Mouse (Mus musculus): ENCODE measurements at regions not wholly inside any gene's neighbourhood (a gene's known extent, or its start where the extent isn't known, plus 50 kb on each side); places are given as distances from the start of the nearest gene placed in this dataset.

DNA sequence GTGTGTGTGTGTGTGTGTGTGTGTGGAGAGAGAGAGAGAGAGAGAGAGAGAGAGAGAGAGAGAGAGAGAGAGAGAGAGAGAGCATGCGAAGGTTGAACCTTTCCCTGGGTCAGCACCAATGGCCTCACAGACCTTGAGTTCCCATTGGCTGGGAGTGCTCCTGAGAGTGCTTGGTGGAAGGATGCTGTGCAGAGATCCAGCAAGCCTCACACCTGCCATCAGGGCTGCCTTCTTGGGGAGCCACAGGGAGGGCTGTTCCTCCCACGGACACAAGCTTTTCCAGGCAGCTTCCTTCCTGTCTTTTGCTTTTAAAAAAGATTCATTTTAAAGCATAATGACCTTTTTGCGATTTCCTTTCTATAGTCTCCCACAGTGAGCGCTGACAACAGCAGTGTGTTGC, 127.1 kb upstream of the Eef2kmt start:
- no peak for DNase-seq

DNA sequence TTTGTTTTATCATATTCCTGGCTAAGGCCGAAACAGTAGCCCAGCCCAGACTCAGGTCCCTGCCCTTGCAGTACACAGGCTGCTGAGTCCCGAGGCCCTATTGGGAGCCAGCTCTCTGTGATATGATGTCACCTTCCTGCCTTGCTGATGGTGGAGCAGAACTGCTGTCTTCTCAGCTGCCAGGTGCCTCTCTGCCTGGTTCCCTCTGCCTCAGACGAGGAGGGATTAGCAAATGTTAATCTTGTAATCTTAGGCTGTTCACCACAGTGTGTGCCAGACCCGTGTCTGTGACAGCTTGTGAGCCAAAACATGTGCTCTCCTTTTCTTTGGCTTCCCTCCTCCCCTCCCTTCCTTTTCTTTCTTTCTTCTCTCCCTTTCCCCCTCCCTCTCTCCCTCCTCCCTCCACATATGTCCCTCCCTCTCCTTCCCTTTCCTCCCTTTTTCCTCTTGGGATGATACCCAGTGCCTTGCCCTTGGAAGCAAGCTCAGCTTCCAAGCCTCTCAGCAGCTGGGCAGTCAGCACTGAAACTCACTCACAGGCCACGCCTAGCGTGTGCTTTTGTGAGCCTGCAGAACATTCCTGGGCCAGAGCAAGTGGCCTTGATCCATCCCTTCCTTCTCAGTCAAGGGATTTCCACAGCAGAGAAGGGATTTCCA, 126.6 kb upstream of the Eef2kmt start:
- no peak for DNase-seq
- intact Hi-C loops (cut with DNase I), result no loop called here

More for the DNA sequence above, 127.1 kb upstream of the Eef2kmt start:
- intact Hi-C loops (cut with DNase I), result no loop called here

DNA sequence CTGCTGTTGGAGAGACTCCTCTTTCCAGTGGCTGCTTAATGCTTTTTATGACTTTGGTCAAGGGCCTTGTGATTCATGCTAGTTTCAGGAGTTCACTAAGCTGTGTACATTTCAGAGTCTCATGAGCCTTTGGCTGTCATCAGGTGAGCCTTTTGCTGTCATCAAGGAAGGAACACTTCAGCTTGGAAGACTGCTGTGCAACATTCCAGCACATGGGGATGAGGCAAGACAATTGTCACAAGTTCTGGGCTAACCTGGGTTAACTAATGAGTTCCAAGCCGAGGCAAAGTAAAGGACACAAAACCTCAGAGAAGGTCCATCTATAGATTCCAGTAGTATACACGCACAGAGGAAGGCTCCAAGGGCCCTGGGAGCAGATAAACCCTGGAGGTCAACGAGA, 124.8 kb upstream of the Eef2kmt start:
- intact Hi-C loops (cut with DNase I), result no loop called here
- DNase-seq, result no peak

DNA sequence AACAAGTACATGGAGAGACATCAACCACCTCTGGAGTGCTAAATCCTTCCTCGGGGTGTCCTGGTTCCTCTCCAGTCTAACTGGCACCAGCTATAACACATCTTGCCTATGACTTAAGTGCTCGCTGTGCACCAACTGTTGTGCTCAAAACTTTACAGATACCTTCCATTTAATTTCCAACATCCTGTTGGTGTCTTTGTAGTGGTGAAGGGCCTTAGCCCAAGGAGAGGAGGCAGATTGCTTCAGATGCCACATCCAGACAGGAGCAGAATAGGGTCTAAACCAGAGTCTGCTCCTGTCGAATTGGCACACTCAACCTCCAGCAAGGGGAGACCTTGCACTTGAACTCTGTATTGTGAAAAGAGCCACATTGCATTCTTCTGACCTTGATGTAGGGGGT, 121.2 kb upstream of the Eef2kmt start:
- intact Hi-C loops (cut with DNase I), result no loop called here
- DNase-seq, result no peak

DNA sequence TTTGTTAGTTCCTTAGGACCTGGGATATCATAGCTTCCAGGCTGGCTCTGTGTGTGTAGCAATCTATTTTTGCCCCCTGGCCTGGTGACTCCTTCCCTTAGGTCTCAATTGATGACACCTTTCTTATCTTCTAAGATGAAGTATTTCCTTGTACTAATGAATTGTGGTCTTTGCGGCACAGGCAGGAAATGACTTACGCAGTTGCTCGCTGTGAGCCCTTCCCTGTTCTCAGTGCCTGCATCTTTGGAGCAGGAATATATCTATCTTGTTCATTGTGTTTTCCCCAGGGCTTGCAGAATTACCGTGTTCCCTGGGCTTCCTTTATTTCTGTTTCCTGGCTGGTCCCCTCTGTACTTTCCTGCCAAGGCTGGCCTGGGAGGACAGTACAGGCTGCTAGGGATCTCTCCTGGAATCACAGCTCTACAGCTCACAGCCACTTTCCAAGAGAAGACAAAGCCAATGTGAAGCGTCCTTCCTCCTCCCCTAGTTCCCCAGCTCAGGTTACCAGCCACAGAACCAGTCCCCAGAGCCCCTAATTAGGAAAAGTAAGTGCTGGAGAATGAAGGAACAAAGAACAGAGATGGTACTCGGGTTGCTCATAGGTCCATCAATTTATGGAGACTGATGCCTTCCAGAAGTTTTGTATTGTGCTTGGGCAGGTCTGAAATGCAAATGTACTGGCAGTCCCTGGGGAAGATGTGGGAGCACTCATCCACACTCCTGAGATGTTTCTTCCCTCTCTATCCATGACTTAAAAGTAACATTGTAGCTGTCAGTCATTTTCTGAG, 119.2 kb upstream of the Eef2kmt start:
- no peak for DNase-seq
- intact Hi-C loops (cut with DNase I), result no loop called here

DNA sequence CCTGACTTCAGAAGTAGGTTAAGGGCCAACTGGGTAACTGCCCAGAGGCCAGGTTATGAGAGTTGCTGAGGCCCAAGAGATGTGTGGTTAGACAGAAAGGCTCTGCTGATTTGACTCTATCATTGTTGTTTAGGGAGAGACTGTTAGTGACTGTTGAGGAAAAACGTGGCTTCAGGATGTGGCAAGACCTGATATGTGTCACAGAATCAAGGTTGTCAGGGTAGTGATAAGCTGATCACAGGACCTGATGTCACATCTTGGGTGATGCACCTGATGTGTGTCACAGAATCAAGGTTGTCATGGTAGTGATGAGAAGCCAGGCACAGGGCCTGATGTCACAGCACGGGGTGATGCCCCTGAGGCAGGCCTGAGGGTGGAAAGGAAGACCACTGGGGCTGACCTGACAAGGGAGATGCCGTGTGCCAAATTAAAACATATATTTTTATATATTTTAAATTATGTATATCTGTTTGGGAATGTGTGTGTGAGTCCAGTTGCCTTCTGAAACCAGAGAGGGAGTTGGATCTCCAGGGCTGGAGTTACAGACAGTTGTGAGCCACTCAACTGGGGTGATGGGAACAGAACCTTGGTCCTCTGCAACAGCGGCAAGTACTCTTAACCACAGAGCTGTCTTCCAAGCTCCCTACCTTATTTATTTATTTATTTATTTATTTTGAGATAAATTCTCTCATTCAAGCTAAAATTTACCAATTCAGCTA, 115.6 kb upstream of the Eef2kmt start:
- DNase-seq, result no peak
- intact Hi-C loops (cut with DNase I), result no loop called here

DNA sequence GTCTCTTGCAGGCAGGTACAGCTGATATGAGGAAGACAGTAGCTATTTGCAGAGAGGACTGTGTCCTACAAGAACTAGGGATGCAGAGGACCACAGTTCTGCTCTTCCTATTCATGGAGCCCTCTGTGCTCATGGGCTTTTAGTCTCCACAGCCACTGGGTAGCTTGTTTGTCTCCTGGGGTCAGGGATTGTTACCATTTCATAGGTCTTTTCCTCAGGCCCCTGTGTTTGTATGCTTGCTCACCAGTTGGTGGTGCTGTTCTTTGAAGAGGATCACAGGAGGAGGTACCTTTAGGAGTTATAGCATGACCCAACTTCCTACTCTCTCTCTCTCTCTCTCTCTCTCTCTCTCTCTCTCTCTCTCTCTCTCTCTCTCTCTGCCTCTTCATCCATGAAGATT, 114.7 kb upstream of the Eef2kmt start:
- no peak for DNase-seq
- intact Hi-C loops (cut with DNase I), result no loop called here

DNA sequence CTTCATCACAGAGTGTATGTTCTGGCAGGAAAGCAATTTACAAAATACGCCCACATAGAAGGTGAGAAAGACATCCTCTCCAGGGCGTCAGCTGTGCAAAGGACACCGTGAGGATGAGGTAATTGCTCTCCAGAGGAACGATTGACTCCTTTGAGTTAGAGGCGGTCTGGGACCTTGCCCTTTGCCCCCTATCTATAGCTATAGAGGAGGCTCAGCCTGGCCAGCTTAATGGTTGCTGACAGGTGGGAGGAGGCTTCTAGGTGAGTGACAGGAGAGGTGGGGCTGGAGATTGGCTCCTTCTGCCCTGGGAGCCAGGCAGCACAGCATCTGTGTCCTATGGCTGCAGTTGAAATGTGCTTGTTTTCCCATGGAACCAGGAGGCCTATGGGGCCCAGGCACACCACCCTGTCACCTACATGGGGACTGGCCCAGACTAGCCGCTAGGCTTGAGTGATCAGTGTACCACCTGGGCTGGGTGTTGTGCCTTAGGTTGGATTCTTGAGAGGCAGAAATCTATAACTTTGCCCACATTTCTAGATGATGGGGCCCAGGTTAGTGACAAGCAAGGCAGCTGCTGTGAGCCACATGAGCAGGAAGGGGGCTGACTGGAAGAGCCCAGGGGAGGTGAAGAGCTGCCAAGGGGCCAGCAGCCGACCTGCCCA, 113.2 kb upstream of the Eef2kmt start:
- DNase-seq, result no peak
- intact Hi-C loops (cut with DNase I), result no loop called here

DNA sequence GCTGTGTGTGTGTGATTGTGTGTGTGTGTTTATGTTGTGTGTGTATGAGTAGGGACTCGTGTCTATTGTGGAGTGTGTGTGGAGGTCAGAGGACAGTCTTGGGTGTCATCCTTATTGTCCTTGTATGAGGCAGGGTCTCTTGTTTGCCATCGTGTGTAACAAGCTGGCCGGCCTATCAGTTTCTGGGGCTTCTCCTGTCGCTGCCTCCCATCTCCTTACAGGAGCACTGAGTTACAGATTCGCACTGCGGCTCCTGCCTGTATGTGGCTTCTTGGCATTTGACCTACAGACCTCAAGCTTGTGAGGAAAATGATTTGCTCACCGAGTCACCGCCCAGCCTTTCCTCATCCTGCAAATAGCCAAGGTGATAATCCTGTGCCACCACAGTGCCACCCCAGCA, 112.6 kb upstream of the Eef2kmt start:
- DNase-seq, result no peak
- intact Hi-C loops (cut with DNase I), result no loop called here

DNA sequence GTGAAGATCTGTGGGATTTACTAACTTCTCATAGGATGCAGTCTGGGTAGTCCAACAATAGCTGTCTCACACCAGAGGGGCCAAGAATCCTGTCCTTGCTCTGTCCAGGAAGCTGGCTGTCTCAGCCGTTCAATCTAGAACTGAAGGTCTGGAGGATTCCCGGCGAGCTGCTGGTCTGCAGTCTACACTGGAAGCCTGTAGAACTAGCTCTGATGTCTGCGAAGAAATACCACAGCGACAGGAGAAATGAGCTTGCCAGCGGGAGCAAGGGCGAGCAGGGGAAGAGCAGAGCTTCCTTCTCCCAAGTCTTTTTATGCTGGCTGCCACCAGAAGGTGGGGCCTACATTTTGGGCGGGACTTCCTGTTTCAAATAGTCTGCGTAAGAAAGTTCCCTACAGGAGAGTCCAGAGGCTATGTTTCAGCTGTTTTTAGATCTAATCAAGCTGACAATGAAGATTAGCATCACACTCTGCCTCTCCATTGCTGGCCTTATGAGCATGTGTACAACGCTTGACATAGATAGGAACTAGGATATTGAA, 111.9 kb upstream of the Eef2kmt start:
- no peak for DNase-seq
- intact Hi-C loops (cut with DNase I), result no loop called here

DNA sequence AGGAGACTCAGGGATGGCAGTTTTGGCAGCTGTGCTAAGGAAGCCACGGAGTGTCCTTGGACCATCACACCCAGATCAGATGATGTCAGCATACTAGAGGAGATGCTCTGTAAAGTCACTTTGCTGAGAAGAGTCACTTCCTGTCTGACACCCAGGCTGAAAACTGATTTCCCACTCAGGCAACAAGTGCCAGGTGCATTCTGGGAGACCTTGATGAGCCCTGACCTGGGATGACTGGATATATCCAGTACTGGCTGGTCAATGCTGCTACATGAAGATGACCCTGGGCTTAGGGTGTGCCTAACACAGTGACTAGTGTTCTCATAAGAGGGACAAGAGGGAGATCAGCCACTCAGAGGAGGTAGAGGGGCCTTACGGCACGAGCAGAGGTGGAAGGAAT, 110.2 kb upstream of the Eef2kmt start:
- no peak for DNase-seq
- intact Hi-C loops (cut with DNase I), result no loop called here

DNA sequence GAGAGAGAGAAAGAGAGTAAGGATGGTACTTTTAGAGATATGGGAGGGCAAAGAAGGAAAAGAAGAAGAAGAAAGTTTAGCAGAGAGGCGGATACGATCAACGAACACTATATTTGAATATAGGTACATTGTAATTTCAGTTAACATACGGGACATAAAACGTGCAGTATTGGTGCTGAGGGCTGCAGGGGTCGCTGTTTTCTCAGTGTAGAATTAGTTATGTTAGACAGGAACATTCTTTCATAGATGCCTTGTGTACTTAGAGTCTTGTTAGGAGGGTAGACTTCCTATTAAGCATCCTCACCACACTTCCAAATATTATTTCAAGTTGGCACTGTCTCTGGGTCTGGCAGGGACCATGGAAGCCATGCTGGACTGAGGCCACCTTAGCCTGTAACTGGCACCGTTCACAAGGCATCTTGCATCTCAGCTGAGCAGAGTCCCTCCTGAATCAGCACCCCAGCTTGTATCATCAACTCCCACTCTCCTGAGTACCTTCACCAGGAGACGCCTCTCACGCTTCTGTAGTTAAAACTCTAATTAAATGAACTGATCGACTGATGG, 107.3 kb upstream of the Eef2kmt start:
- no peak for DNase-seq
- intact Hi-C loops (cut with DNase I), result no loop called here

DNA sequence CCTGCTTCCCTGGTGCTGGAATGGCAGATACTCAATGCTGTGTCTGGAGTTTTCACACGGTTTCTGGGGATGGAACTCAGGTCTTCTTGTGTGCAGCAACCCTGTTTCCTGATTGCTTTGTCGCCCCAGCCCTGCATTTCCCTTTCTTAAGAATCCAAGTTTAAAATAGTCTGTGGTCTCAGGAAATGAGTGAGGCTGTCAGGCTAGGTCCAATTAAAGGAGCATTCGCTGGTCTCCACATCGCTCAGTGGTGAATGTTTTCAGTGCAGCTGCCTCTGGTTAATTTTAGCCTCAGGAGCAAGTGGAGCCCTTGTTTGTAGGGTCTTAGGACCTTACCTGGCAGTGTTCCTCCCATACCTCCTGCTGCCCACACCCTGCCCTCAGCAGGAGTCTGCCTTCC, 103.4 kb upstream of the Eef2kmt start:
- DNase-seq, result no peak
- intact Hi-C loops (cut with DNase I), result no loop called here

DNA sequence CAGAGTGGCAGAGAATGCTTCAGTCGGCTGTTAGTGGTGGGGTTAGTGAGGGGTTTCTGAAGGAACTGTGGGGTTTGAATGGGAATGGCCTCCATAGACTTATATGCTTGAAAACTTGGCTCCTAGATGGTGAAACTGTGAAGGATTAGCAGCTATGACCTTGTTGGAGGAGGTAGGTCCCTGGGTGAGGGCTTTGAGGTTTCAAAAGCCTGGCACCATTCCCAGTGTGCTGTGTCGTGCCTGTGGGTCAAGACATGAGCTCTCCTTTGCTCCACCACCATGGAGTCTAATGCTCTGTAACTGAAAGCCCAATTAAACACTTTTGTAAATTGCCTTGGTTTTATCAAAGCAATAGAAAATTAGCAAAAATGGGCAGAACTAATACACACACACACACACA, 98.1 kb upstream of the Eef2kmt start:
- intact Hi-C loops (cut with DNase I), result no loop called here
- DNase-seq, result no peak

DNA sequence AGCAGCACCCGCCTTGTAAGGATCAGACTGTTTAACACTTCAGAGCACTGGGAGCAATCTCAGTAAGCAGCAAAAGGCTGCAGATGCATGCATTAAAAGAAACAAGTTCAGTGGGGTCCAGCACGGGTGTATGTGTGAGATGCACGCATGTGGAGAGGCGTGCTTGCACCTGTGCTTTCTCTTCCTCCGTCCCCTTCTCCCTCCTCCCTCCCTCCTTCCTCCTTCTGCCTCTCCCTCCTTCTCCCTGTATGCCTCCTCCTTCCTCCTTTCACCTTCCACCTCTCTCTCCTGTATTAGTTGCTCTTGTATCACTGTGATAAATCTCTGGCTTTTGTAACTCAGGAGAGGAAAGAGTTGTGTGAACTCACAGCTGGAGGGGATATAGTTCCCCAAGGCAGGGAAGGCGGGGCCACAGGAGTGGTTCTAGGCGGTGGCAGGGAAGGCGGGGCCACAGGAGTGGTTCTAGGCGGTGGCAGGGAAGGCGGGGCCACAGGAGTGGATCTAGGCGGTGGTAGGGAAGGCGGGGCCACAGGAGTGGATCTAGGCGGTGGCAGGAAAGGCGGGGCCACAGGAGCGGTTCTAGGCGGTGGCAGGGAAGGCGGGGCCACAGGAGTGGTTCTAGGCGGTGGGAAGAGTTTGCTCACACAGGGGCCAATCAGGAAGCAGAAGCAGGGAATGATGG, 96.2 kb upstream of the Eef2kmt start:
- no peak for DNase-seq

DNA sequence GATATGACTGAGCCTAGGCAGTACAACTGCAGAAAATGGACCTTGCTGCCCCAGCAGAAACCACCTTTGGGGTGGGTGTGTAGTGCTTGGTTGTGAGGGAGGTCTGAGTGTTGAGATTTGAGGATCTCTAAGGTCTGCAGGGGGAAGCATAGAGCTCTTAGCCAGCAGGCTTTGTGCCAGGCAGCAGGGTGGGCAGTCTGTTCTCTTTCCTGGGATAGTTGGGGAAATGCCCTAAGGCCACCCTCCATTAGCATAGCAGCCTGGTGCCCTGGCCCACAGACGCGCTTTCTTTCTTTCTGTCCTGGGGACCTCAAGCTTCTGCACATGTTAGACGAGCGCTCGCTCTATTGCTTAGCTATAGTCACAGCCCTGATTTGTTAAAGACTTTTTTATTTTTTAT, 91.4 kb upstream of the Eef2kmt start:
- intact Hi-C loops (cut with DNase I), result no loop called here
- DNase-seq, result no peak

More for the DNA sequence above, 96.2 kb upstream of the Eef2kmt start:
- intact Hi-C loops (cut with DNase I), result no loop called here

DNA sequence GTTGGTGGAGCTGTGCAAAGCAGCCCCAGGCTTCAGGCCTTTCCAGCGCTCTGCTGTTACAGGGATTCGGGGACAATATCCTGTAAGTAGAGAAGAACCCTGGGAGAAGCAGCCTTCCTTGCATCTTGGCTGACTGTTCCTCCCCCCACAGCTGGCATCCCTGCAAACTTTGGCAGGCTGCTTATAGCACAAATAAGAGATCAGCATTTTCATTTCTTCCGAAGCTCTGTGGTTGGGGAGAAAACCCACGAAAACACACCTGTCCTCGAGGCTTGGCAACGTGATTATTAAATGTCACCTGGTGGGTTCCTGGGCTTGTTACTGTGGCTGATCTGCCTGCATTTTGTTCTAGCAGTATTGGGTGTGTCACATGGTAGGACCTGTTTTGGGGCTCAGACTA, 86.5 kb upstream of the Eef2kmt start:
- no peak for DNase-seq
- intact Hi-C loops (cut with DNase I), result no loop called here

DNA sequence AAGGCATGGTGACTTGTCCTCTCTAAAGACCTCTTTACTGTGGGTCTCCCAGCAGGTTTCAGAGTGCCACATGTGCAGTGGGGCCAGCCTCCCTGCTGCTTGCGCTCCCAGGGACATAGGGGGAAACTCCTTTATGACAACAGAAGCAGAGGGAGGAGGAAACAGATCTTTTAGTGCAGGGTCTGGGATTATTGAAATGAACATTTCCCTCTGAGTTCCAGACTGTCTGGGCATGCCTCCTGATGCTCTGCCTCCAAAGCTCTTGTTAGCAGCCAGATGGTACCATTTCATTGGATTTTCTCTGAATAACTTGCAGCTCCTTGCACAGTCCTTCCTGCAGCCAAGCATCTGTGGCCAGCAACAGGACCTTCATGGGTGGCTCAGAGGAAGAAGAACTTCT, 60.5 kb upstream of the Eef2kmt start:
- no peak for DNase-seq
- intact Hi-C loops (cut with DNase I), result no loop called here

DNA sequence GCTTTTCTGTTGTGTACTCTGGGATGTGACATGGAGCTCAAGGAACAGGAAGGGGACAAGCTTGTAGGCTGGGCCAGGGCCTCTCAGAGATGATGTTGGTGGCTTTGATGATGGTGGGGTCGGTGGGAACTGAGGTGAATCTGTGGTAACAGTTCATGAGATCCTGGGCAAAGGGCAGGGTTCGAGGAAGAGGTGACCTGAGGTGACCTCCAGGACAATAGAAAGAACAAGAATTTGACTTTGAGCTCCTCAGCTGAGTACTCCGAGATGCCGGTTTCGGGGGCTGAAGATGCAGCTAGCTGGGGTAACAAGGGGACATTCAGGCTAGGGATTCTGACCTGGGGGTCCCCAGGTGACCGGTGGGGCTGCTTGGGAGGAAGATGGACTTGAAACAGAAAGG, 57.5 kb upstream of the Eef2kmt start:
- no peak for DNase-seq
- intact Hi-C loops (cut with DNase I), result no loop called here

DNA sequence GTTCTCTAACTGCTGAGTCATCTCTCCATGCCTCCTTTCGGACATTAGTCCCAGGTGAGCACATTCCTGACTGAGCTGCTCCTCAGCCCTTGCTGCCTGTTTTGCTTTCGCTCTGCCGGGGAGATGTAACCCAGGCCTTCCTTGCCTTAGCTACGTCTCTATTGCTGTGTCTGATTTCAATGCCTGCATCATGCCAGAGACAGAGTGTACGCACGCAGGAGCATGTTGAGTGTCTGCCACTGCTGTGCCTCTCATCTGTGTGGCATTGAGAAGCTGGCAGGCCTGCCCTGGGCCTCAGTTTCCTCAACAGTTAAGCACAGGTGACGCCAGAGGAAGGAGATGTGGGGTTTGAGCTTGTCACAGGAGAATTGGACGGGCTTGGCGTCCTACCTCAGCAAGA, 55.7 kb upstream of the Eef2kmt start:
- no peak for DNase-seq
- intact Hi-C loops (cut with DNase I), result no loop called here
